Mouse (Mus musculus) hindbrain, postnatal 0 days (tissue): ENCODE measurements around the gene Zfp462. TPM values are rescaled to one million over a fixed set of nuclear protein-coding genes. Genes with fewer than 3 reads are reported as not detected.

Experiments
- ATAC-seq: fragments of 200-750 bp; cut with Nextera tagmentation; 2 replicates; pipeline ENCODE4 v1.8.0; 2017; ENCODE audit warnings: mild to moderate bottlenecking, moderate TSS enrichment, moderate library complexity
- DNase-seq: peaks from one replicate; pipeline ENCODE4 v3.0.0-alpha.2; 2015; ENCODE audit warnings: low spot score
- H3K27ac ChIP-seq: fragments of 300-500 bp; sonication (generic); 2 replicates; pipeline ENCODE4 v1.5.1; 2014; ENCODE audit warnings: mild to moderate bottlenecking
- H3K27me3 ChIP-seq: fragments of 300-500 bp; sonication (generic); 2 replicates; pipeline ENCODE4 v1.6.1; 2014; ENCODE audit warnings: low read length, mixed read lengths; ENCODE audit not compliant: insufficient read depth
- H3K36me3 ChIP-seq: fragments of 300-500 bp; sonication (generic); 2 replicates; pipeline ENCODE4 v1.6.1; 2014; ENCODE audit warnings: low read length, mixed read lengths; ENCODE audit not compliant: insufficient read depth
- H3K4me1 ChIP-seq: fragments of 300-500 bp; sonication (generic); 2 replicates; pipeline ENCODE4 v1.6.1; 2014; ENCODE audit warnings: antibody characterized with exemption, low read length, mixed read lengths; ENCODE audit not compliant: insufficient read depth
- H3K4me2 ChIP-seq: fragments of 300-500 bp; sonication (generic); 2 replicates; pipeline ENCODE4 v1.6.1; 2014; ENCODE audit warnings: low read depth, mild to moderate bottlenecking, low read length, moderate library complexity, mixed read lengths
- H3K4me3 ChIP-seq: fragments of 300-500 bp; sonication (generic); 2 replicates; pipeline ENCODE4 v1.5.1; 2014; ENCODE audit warnings: low read length
- H3K9ac ChIP-seq: fragments of 300-500 bp; sonication (generic); replicated peaks from 2 replicates; pipeline ENCODE4 v1.6.1; 2014; ENCODE audit warnings: mild to moderate bottlenecking, low read length, moderate library complexity, mixed read lengths
- H3K9me3 ChIP-seq: fragments of 300-500 bp; sonication (generic); 2 replicates; pipeline ENCODE4 v1.6.1; 2016; ENCODE audit warnings: low read length, mixed read lengths
- CTCF ChIP-seq: IDR thresholded peaks from 2 replicates; pipeline ENCODE4 v1.5.1; 2016; ENCODE audit warnings: antibody characterized with exemption, control low read depth, low read depth
- WGBS: fragments of 180-500 bp; shearing (Covaris S2); extraction: QIAGEN DNeasy Blood & Tissue Kit; methylation state at CpG from one replicate; pipeline ENCODE4 v1.1.7; 2014; 5-methylcytosine and 5-hydroxymethylcytosine counted together
- polyA plus RNA-seq: library from polyadenylated mRNA; unstranded; fragments of >200 nt; fragmentation: Nextera tagmentation; extraction: Ambion mirVana; gene quantifications from 2 replicates; pipeline ENCODE4 v1.2.1, GENCODE M21; 2015
- total RNA-seq: library from RNA; depleted of rRNA; stranded (reverse); fragments of >200 nt; gene quantifications from 2 replicates; pipeline ENCODE4 v1.2.3, GENCODE M21; 2014

Gene Zfp462
- total and polyA plus RNA-seq, 2 experiments from 2014 or later, result 6.5 to 39.4 TPM

GRCm38 (mm10) chr4:54966161-54966806 lies 21.4 kb downstream of the Zfp462 start:
- H3K4me3 ChIP-seq, result no peak overlapping the region
- peak overlapping the region; percentile 35 for H3K4me2 ChIP-seq
- peak overlapping the region; percentile 64; the same call in 1 of the 2 replicates for H3K27ac ChIP-seq
- no peaks in the 10 kb centered on the region for H3K9me3 ChIP-seq
- peak overlapping the region; percentile 35 for H3K9ac ChIP-seq
- no peaks in the 10 kb centered on the region for H3K27me3 ChIP-seq
- TF ChIP-seq CTCF, result no peak
- peaks cover 19% of the 10 kb centered on the region for H3K4me1 ChIP-seq
- no peaks in the 10 kb centered on the region for H3K36me3 ChIP-seq
- peak; percentile 54 for DNase-seq
- ATAC-seq, result peak; percentile 59
- 41% methylated on average over 17 of the region's 17 CpGs for WGBS

DNA sequence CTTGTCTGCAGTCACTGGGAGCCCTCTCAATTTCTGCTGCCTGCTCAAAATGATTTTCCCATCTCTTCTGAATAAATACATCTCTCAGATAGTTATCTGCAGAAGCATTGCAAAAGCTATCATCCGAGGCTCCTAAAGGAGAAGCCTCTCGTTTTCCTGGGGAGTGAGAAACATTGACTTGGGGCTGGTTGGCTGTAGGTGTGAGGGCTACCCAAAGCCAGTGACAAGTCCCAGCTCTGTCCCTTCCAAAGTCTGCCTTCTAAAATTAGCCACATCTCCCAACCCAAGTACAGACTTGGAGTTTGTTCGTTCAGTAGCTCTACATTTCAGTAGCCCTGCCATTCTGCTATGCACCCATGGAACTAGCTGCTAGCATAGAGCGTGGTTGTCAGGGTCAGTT lies 22.3 kb downstream of the Zfp462 start:
- no peak overlapping the region for H3K4me2 ChIP-seq
- H3K4me3 ChIP-seq, result no peak overlapping the region
- no peaks in the 10 kb centered on the region for H3K36me3 ChIP-seq
- H3K9me3 ChIP-seq, result no peaks in the 10 kb centered on the region
- no peak for ATAC-seq
- no peak for TF ChIP-seq CTCF
- no peak overlapping the region for H3K27ac ChIP-seq
- peaks cover 19% of the 10 kb centered on the region for H3K4me1 ChIP-seq
- no peak overlapping the region; the same call in 1 of the 2 replicates for H3K9ac ChIP-seq
- 89% methylated on average over 4 of the region's 4 CpGs for WGBS
- no peak for DNase-seq
- no peaks in the 10 kb centered on the region for H3K27me3 ChIP-seq

GRCm38 (mm10) chr4:54967721-54968120 lies 22.9 kb downstream of the Zfp462 start:
- H3K27ac ChIP-seq, result no peak overlapping the region
- no peak overlapping the region for H3K4me3 ChIP-seq

DNA sequence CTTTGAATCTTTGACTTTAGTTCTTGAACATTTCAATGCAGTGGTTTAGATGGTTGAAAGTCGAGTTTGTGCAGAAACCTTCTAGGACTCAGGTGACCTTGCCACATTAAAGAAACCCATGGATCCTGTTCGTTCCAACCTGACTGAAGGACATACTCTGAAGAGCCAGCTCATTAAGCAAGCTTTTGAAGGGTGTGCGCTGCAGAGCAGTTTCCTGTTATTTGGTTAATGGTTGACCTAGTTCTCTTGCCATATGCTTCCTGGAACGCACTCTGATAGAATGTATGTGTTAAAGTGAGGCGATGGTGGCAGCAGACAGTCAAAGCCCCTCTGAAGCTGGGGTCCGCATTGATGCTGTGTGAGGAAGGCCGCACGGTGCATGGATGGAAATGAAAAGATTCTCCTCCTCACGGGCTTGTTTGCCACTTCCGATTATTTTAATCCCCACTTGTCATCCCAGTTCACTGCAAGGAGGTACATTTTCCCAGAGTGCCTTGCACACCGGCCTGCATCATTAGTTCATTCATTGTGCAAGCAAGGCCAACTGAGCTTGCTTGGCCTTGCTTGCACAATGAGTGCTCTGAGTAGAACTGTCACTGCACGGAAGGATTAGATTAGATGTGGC lies 24.9 kb downstream of the Zfp462 start:
- H3K36me3 ChIP-seq, result no peaks in the 10 kb centered on the region
- H3K27ac ChIP-seq, result no peak overlapping the region
- no peak for TF ChIP-seq CTCF
- H3K9ac ChIP-seq, result no peak overlapping the region
- peaks cover 19% of the 10 kb centered on the region for H3K4me1 ChIP-seq
- no peaks in the 10 kb centered on the region for H3K27me3 ChIP-seq
- H3K4me3 ChIP-seq, result no peak overlapping the region
- WGBS, result 85% methylated on average over 12 of the region's 12 CpGs
- ATAC-seq, result no peak
- DNase-seq, result no peak
- H3K4me2 ChIP-seq, result no peak overlapping the region
- H3K9me3 ChIP-seq, result no peaks in the 10 kb centered on the region

More at GRCm38 (mm10) chr4:54967721-54968120, 22.9 kb downstream of the Zfp462 start:
- no peak for ATAC-seq
- 56% methylated on average over 5 of the region's 5 CpGs for WGBS
- Histone ChIP-seq H3K9ac (no peak overlapping the region), H3K4me1 (peaks cover 19% of the 10 kb centered on the region), H3K9me3 (no peaks in the 10 kb centered on the region), H3K36me3 (no peaks in the 10 kb centered on the region), H3K27me3 (no peaks in the 10 kb centered on the region), H3K4me2 (no peak overlapping the region)
- no peak for TF ChIP-seq CTCF
- peak; percentile 14 for DNase-seq

DNA sequence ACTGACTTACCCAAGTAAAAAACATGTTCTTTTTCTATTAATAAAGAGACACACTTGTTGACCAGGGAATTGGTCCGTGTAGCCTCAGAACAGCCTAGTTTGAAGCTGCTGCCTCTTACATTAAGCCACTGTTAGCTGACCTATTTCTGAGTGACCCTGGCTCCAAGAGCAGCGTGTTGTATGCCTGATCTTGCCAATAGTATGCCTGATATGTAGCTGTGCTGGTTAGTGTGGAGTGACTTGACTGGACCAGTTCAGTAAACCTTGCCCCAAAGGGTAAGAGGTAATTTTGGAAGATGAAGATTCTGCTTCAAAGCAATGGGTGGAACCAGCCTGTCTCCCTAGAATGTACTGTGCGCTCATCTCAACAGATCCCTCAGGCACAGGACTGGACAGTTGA lies 26.5 kb downstream of the Zfp462 start:
- Histone ChIP-seq H3K27me3 (no peaks in the 10 kb centered on the region), H3K9ac (no peak overlapping the region), H3K4me1 (peaks cover 5% of the 10 kb centered on the region), H3K9me3 (no peaks in the 10 kb centered on the region), H3K36me3 (no peaks in the 10 kb centered on the region), H3K4me3 (no peak overlapping the region), H3K4me2 (no peak overlapping the region), H3K27ac (no peak overlapping the region)
- no peak for ATAC-seq
- DNase-seq, result no peak
- no peak for TF ChIP-seq CTCF
- 79% methylated on average over 3 of the region's 3 CpGs for WGBS

DNA sequence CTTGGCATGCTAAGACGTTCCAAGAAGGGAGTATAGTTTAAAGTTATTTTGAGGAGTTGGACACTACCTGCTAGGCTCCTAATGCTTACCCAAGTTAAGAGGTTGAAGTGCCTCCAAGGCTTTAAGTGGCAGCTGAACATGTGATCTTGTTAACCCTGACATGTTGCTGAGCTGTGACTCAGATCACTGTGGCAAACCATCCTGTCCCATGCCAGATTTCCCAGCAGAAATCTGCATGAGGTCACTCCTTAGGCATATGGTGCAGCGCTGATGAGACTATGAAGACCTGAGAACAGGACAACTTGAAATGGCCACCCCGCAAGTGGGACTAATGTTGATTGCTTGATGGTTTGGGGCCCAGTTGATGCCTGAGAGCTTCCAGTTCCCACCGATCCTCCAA lies 27.2 kb downstream of the Zfp462 start:
- WGBS, result 90% methylated on average over 4 of the region's 4 CpGs

More for the DNA sequence above, 27.2 kb downstream of the Zfp462 start:
- H3K27me3 ChIP-seq, result no peaks in the 10 kb centered on the region
- no peak overlapping the region for H3K4me3 ChIP-seq
- no peaks in the 10 kb centered on the region for H3K9me3 ChIP-seq
- TF ChIP-seq CTCF, result no peak
- DNase-seq (no peak), ATAC-seq (no peak)
- H3K9ac ChIP-seq, result no peak overlapping the region
- H3K4me2 ChIP-seq, result no peak overlapping the region
- H3K36me3 ChIP-seq, result no peaks in the 10 kb centered on the region
- H3K27ac ChIP-seq, result no peak overlapping the region
- no peaks in the 10 kb centered on the region; the same call in 1 of the 2 replicates for H3K4me1 ChIP-seq
